Mouse (Mus musculus): ENCODE measurements around the gene 1700001C02Rik. TPM values are rescaled to one million over a fixed set of nuclear protein-coding genes. Genes with fewer than 3 reads are reported as not detected.

Gene 1700001C02Rik
- polyA plus RNA-seq, 1 experiment from 2014 or later, result 2.1 TPM

DNA sequence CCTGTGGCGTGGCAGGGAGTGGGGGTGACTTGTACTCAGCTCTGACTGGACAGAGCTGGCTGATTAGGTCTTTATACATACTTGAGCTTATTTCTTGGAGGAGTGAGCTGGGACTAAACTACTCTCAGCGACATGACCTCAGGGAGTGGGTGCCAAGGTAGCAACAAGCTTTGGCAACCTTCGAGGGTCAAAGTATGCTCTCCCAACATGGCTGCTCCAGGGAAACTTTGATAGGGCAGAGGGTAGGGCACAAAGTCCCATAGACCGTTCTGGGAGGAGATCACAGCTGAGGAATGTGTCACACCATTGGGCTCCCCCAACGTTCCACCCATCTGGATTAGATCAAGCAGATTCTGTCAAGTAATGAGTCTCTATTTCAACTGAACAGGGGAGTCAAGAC is 18.7 kb downstream of the 1700001C02Rik start:
- no peak overlapping the region for H3K4me3 ChIP-seq (ENCODE audit: low read depth, low read length)
- no peak overlapping the region for H3K9ac ChIP-seq (ENCODE audit: low read depth, low read length)
- WGBS, result 78% methylated on average over 5 of the region's 5 CpGs
- no peak overlapping the region for H3K27ac ChIP-seq (ENCODE audit: low read length)
- H3K27me3 ChIP-seq (ENCODE audit: control insufficient read depth, insufficient read depth, low read depth, low read length), result no peaks in the 10 kb centered on the region
- no peaks in the 10 kb centered on the region for H3K4me1 ChIP-seq (ENCODE audit: control insufficient read depth, insufficient read depth, low read length)
- no peak overlapping the region for H3K4me2 ChIP-seq (ENCODE audit: low read length)
- no peaks in the 10 kb centered on the region for H3K36me3 ChIP-seq (ENCODE audit: control insufficient read depth, insufficient read depth, low read length)
- ATAC-seq, result no peak
- no peaks in the 10 kb centered on the region for H3K9me3 ChIP-seq (replicated peaks; ENCODE audit: control insufficient read depth, low read length, poor library complexity, severe bottlenecking)

DNA sequence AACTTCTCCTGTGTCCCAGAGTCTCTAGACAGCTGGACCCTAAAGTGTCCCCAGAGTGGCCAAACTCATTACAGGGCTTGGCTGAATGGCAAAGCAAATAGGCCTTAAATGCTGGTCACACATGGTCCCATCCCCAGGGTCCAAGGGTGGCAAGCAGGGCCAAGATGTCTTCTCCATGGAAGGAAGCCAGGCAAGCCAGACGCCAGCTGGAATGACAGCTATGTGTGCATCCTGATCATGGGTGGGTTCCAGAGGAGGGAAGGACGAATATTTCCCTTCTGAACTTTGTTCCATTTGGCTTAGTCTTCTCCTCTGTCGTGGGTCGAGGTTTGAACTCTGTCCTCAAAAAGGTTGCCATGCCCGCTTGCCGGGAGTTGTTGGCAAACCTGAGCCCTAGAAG is 19.3 kb downstream of the 1700001C02Rik start:
- no peaks in the 10 kb centered on the region for H3K4me1 ChIP-seq (ENCODE audit: control insufficient read depth, insufficient read depth, low read length)
- H3K36me3 ChIP-seq (ENCODE audit: control insufficient read depth, insufficient read depth, low read length), result no peaks in the 10 kb centered on the region
- no peak overlapping the region for H3K4me3 ChIP-seq (ENCODE audit: low read depth, low read length)
- H3K4me2 ChIP-seq (ENCODE audit: low read length), result no peak overlapping the region
- no peaks in the 10 kb centered on the region for H3K9me3 ChIP-seq (replicated peaks; ENCODE audit: control insufficient read depth, low read length, poor library complexity, severe bottlenecking)
- H3K27ac ChIP-seq (ENCODE audit: low read length), result no peak overlapping the region
- WGBS, result 76% methylated on average over 6 of the region's 6 CpGs
- no peak for ATAC-seq
- no peak overlapping the region for H3K9ac ChIP-seq (ENCODE audit: low read depth, low read length)
- H3K27me3 ChIP-seq (ENCODE audit: control insufficient read depth, insufficient read depth, low read depth, low read length), result no peaks in the 10 kb centered on the region

DNA sequence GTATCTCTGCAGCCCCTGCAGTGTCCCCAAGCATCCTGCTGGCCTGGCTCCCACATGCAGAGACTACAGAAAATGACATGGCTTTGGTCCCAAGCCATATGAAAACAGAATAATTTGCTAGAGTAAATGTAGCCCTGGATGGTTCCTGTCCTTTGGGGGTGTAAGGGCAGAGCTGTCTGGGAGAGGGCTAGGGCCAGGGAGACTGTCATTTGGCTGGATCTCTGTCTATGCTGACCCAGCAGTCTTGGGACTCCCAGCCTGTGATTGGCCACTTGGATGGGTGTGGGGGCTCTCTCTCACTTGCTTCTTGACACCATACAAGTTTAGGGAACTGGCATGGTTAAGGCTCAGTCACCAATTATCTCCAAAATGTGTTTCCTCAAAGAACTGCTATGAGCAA is 24.4 kb downstream of the 1700001C02Rik start:
- Histone ChIP-seq H3K4me2 (ENCODE audit: low read length) (no peak overlapping the region), H3K9me3 (replicated peaks; ENCODE audit: control insufficient read depth, low read length, poor library complexity, severe bottlenecking) (no peaks in the 10 kb centered on the region), H3K36me3 (ENCODE audit: control insufficient read depth, insufficient read depth, low read length) (no peaks in the 10 kb centered on the region), H3K4me3 (ENCODE audit: low read depth, low read length) (no peak overlapping the region), H3K9ac (ENCODE audit: low read depth, low read length) (no peak overlapping the region), H3K27me3 (ENCODE audit: control insufficient read depth, insufficient read depth, low read depth, low read length) (no peaks in the 10 kb centered on the region), H3K4me1 (ENCODE audit: control insufficient read depth, insufficient read depth, low read length) (no peaks in the 10 kb centered on the region), H3K27ac (ENCODE audit: low read length) (no peak overlapping the region)
- no peak for ATAC-seq

DNA sequence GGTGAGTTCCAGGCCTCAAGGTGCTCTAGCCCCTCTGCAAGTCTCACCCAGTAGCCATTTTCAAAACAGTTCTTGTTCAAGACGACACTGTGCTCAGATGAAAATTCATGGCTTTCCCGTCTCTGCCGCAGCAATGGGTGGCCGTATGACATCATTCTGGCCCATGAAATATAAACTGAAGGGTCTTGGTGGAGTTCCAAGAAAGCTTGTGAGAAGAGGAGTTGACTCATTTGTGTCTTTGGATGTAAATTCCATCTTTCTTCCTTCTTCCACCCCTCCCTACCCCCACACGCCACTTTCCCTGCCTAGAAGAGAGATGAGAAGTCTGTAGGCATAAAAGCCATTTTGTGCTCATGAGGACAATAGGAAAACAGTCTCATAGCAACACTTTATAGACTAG is 25.0 kb downstream of the 1700001C02Rik start:
- Histone ChIP-seq H3K27me3 (ENCODE audit: control insufficient read depth, insufficient read depth, low read depth, low read length) (no peaks in the 10 kb centered on the region), H3K36me3 (ENCODE audit: control insufficient read depth, insufficient read depth, low read length) (no peaks in the 10 kb centered on the region), H3K27ac (ENCODE audit: low read length) (no peak overlapping the region), H3K9ac (ENCODE audit: low read depth, low read length) (no peak overlapping the region), H3K9me3 (replicated peaks; ENCODE audit: control insufficient read depth, low read length, poor library complexity, severe bottlenecking) (no peaks in the 10 kb centered on the region), H3K4me2 (ENCODE audit: low read length) (no peak overlapping the region), H3K4me1 (ENCODE audit: control insufficient read depth, insufficient read depth, low read length) (no peaks in the 10 kb centered on the region), H3K4me3 (ENCODE audit: low read depth, low read length) (no peak overlapping the region)
- 77% methylated on average over 5 of the region's 5 CpGs for WGBS
- no peak for ATAC-seq

DNA sequence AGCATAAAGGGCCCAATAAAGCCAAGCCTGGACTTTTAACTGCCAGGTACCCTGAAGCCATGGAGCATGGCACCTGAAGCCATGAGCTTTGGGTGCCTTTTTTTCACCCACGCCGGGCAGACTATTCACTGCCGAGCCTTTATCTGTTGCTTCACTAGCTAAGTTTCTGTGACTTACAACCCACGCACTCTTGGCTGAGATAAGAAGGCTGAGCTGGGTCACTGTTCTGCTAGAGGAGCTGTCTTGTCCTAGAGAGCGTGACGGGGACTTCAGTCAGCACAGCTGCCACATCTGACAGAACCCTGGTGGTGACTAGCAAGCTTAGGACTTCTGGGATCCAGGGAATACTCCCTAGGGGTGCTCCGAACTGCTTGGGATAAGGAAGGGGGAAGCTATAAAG is 27.9 kb downstream of the 1700001C02Rik start:
- H3K36me3 ChIP-seq (ENCODE audit: control insufficient read depth, insufficient read depth, low read length), result no peaks in the 10 kb centered on the region
- H3K4me3 ChIP-seq (ENCODE audit: low read depth, low read length), result no peak overlapping the region
- no peaks in the 10 kb centered on the region for H3K9me3 ChIP-seq (replicated peaks; ENCODE audit: control insufficient read depth, low read length, poor library complexity, severe bottlenecking)
- no peak overlapping the region for H3K9ac ChIP-seq (ENCODE audit: low read depth, low read length)
- no peaks in the 10 kb centered on the region for H3K27me3 ChIP-seq (ENCODE audit: control insufficient read depth, insufficient read depth, low read depth, low read length)
- WGBS, result 69% methylated on average over 7 of the region's 7 CpGs
- no peak for ATAC-seq
- no peak overlapping the region for H3K27ac ChIP-seq (ENCODE audit: low read length)
- H3K4me1 ChIP-seq (ENCODE audit: control insufficient read depth, insufficient read depth, low read length), result no peaks in the 10 kb centered on the region
- H3K4me2 ChIP-seq (ENCODE audit: low read length), result no peak overlapping the region

DNA sequence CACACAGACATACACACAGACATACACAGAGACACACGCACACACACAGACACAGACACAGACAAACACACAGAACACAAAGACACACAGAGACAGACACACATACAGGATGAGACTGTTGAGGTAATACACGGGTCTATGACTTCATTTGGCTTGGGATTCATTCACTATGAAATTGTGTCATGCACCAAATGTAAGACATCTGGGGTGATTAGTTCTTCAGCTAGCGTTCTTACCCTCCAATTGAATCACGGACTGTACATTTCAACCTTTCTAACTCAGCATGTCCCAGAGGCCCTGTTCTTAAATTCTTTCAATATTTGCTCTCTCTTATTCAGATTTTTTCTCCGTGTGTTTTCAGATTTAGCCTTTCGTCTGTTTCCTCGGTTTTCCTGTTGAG is 28.8 kb downstream of the 1700001C02Rik start:
- Histone ChIP-seq H3K27me3 (ENCODE audit: control insufficient read depth, insufficient read depth, low read depth, low read length) (no peaks in the 10 kb centered on the region), H3K9me3 (replicated peaks; ENCODE audit: control insufficient read depth, low read length, poor library complexity, severe bottlenecking) (no peaks in the 10 kb centered on the region), H3K4me1 (ENCODE audit: control insufficient read depth, insufficient read depth, low read length) (no peaks in the 10 kb centered on the region), H3K27ac (ENCODE audit: low read length) (no peak overlapping the region), H3K9ac (ENCODE audit: low read depth, low read length) (no peak overlapping the region), H3K36me3 (ENCODE audit: control insufficient read depth, insufficient read depth, low read length) (no peaks in the 10 kb centered on the region), H3K4me3 (ENCODE audit: low read depth, low read length) (no peak overlapping the region), H3K4me2 (ENCODE audit: low read length) (no peak overlapping the region)
- 82% methylated on average over 7 of the region's 7 CpGs for WGBS
- no peak for ATAC-seq

DNA sequence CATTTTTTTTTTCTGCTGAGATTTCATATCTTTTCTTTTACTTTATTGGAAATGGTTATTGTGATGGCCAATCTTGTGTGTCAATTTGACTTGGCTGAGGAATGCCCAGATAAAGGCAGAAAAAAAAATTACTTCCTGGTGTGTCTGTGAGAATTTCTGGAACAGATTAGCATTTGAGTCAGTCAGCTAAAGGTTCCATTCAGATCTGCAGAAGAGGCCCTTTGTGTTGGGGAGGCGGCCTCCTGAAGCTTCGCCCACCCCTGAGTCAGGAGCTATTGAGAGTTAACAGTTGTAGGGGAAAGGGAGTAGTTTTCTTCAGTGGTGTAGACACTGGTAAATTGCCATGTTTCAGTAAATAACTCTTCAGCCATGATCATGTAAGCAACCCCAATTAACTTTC is 29.4 kb downstream of the 1700001C02Rik start:
- H3K9me3 ChIP-seq (replicated peaks; ENCODE audit: control insufficient read depth, low read length, poor library complexity, severe bottlenecking), result no peaks in the 10 kb centered on the region
- H3K27ac ChIP-seq (ENCODE audit: low read length), result no peak overlapping the region
- H3K36me3 ChIP-seq (ENCODE audit: control insufficient read depth, insufficient read depth, low read length), result no peaks in the 10 kb centered on the region
- no peak overlapping the region for H3K9ac ChIP-seq (ENCODE audit: low read depth, low read length)
- no peak for ATAC-seq
- 49% methylated on average over 2 of the region's 2 CpGs for WGBS
- no peak overlapping the region for H3K4me2 ChIP-seq (ENCODE audit: low read length)
- no peaks in the 10 kb centered on the region for H3K4me1 ChIP-seq (ENCODE audit: control insufficient read depth, insufficient read depth, low read length)
- H3K27me3 ChIP-seq (ENCODE audit: control insufficient read depth, insufficient read depth, low read depth, low read length), result no peaks in the 10 kb centered on the region
- no peak overlapping the region for H3K4me3 ChIP-seq (ENCODE audit: low read depth, low read length)

DNA sequence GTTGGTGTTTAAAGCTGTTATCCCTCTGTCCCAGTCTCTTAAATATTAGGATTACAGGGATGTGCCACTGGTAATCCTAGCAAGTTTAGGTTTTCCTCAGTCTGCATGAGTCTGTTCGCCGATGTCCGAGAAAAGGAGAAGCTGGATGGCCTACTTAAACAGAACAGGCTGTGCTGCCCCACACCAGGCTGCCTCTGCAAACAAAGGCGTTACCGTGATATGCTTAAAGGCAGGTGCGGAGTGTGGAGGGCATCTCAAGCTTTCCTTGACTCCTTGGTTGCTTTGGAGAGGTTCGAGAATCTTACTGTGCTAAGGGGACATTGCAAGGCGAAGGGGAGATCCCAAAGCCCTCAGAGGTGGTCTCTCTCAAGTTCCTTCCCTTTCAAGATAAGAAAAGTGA is 31.0 kb downstream of the 1700001C02Rik start:
- Histone ChIP-seq H3K27ac (ENCODE audit: low read length) (no peak overlapping the region), H3K4me3 (ENCODE audit: low read depth, low read length) (no peak overlapping the region)
- WGBS, result 88% methylated on average over 8 of the region's 8 CpGs

DNA sequence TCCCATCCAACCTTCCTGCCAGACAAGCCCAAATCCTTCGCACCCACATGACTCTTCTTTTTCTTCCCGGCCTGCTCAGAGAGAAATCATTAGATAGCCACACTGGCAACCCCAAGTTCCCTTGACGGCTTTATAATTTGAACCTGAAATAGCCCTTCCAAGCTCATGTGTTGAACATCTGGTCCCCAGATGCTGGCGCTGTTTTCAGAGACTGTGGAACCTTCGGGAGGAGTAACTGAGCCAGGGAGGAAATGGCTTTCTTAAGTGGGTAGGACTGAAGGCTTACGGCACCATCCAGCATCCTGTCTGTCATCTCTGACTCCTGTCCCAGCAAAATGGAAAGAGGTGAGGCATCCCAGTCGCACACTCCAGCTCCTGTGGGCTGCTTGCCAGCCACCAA is 31.5 kb downstream of the 1700001C02Rik start:
- H3K36me3 ChIP-seq (ENCODE audit: control insufficient read depth, insufficient read depth, low read length), result no peaks in the 10 kb centered on the region
- no peak for ATAC-seq
- H3K27me3 ChIP-seq (ENCODE audit: control insufficient read depth, insufficient read depth, low read depth, low read length), result no peaks in the 10 kb centered on the region
- WGBS, result 86% methylated on average over 7 of the region's 7 CpGs
- no peaks in the 10 kb centered on the region for H3K9me3 ChIP-seq (replicated peaks; ENCODE audit: control insufficient read depth, low read length, poor library complexity, severe bottlenecking)
- no peaks in the 10 kb centered on the region for H3K4me1 ChIP-seq (ENCODE audit: control insufficient read depth, insufficient read depth, low read length)
- no peak overlapping the region for H3K9ac ChIP-seq (ENCODE audit: low read depth, low read length)
- H3K27ac ChIP-seq (ENCODE audit: low read length), result no peak overlapping the region
- H3K4me2 ChIP-seq (ENCODE audit: low read length), result no peak overlapping the region
- H3K4me3 ChIP-seq (ENCODE audit: low read depth, low read length), result no peak overlapping the region

More for the DNA sequence above, 31.0 kb downstream of the 1700001C02Rik start:
- ATAC-seq, result no peak
- Histone ChIP-seq H3K4me2 (ENCODE audit: low read length) (no peak overlapping the region), H3K9me3 (replicated peaks; ENCODE audit: control insufficient read depth, low read length, poor library complexity, severe bottlenecking) (no peaks in the 10 kb centered on the region), H3K27me3 (ENCODE audit: control insufficient read depth, insufficient read depth, low read depth, low read length) (no peaks in the 10 kb centered on the region), H3K36me3 (ENCODE audit: control insufficient read depth, insufficient read depth, low read length) (no peaks in the 10 kb centered on the region), H3K4me1 (ENCODE audit: control insufficient read depth, insufficient read depth, low read length) (no peaks in the 10 kb centered on the region), H3K9ac (ENCODE audit: low read depth, low read length) (no peak overlapping the region)

DNA sequence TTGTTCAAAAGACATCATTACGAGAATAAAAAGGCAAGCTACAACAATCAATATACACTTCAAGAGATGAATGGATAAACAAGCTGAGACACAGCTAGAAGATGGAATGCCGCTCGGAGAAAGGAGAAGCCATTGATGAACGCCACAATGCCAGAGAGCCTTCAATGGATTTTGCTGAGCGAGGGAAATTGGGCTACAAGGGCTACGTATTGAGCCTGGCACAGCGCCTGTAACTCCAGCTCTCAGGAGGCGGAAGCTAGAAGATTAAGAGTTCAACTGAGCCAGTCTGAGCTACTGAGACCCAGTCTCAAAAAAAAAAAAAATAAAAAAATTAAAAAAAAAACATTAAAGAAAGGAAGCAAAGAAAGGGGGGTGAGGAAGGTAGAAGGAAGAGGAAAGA is 47.3 kb downstream of the 1700001C02Rik start:
- WGBS, result 52% methylated on average over 8 of the region's 8 CpGs
- no peak for ATAC-seq

More for the DNA sequence above, 47.3 kb downstream of the 1700001C02Rik start:
- no peak overlapping the region for H3K9ac ChIP-seq (ENCODE audit: low read depth, low read length)
- no peak overlapping the region for H3K4me3 ChIP-seq (ENCODE audit: low read depth, low read length)
- no peaks in the 10 kb centered on the region for H3K36me3 ChIP-seq (ENCODE audit: control insufficient read depth, insufficient read depth, low read length)
- no peaks in the 10 kb centered on the region for H3K4me1 ChIP-seq (ENCODE audit: control insufficient read depth, insufficient read depth, low read length)
- no peaks in the 10 kb centered on the region for H3K9me3 ChIP-seq (replicated peaks; ENCODE audit: control insufficient read depth, low read length, poor library complexity, severe bottlenecking)
- H3K27ac ChIP-seq (ENCODE audit: low read length), result no peak overlapping the region
- no peaks in the 10 kb centered on the region for H3K27me3 ChIP-seq (ENCODE audit: control insufficient read depth, insufficient read depth, low read depth, low read length)
- H3K4me2 ChIP-seq (ENCODE audit: low read length), result no peak overlapping the region
